Mouse (Mus musculus): Measurements from ENCODE around the gene Plekhj1.

Plekhj1 gene

GRCm38 (mm10) chr10:80777123-80777522 lies 21.3 kb downstream of the Plekhj1 start:
- DNase-seq (ENCODE audit: low spot score), result no peak

GRCm38 (mm10) chr10:80776358-80776869 lies 22.0 kb downstream of the Plekhj1 start:
- no peak for DNase-seq (ENCODE audit: low spot score)

DNA sequence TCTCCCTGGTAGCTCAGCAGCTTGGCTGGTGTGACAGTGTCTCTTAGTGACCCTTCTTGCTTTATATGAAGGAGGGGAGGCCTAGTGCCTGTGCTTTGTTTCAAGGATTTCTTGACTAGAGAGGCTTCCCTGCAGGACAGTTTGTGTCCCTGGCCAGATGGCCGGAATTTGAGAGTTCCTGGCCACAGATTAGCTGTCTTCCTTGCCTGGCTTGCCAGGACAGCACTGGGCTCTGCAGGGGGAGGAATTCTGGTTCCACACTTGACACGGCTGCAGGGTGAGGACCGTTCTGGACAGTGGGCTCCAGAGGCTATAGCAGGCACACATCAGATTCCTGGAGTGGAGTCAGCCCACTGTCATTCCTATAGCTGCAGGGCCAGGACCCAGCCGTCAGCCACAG lies 22.7 kb downstream of the Plekhj1 start:
- no peak for DNase-seq (ENCODE audit: low spot score)

- no peak for DNase-seq (ENCODE audit: low spot score)
Measured at GRCm38 (mm10) chr10:80774981-80775380, 23.4 kb downstream of the Plekhj1 start.

DNA sequence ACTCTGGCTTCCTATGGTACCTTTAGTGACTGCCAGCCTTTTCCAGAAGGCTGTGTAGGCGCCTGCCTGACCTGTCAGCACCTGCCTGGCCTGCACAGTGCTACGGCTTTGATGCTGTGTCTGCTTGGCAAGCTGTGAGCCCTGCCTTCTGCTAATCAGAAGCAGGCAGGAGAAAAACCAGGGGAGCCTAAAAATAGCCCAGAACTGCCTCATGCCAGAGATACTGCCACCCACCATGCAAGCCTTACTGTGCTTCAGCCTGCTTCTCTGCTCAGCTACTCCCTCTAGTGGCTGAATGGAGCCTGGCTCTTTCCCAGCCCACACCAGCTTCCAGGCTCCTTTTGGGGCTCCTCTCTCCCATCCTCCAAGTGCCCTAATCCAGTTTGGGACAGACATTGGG lies 23.9 kb downstream of the Plekhj1 start:
- peak; percentile 74 for DNase-seq (ENCODE audit: low spot score)

DNA sequence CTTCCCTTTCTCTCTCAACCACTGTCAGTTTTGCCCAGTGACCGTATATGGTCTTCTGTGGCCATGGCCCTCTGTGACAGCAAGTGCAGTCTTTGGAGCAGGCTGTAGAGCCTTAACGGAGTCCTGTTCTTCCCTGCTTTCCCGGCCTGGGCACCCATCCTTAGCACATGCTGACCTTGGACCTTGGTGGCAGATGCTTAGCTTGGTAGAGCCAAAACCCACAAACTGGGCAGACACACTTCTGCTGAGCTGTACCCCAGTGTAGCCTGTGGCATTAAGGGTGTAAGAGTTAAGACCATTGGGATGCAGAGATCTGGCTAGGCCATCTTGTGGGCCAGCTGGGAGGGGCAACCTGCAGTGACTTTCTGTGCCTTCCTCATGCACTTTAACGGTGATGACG lies 24.6 kb downstream of the Plekhj1 start:
- DNase-seq (ENCODE audit: low spot score), result no peak

- no peak for DNase-seq (ENCODE audit: low spot score)
Measured at GRCm38 (mm10) chr10:80768365-80768764, 30.1 kb downstream of the Plekhj1 start.

DNA sequence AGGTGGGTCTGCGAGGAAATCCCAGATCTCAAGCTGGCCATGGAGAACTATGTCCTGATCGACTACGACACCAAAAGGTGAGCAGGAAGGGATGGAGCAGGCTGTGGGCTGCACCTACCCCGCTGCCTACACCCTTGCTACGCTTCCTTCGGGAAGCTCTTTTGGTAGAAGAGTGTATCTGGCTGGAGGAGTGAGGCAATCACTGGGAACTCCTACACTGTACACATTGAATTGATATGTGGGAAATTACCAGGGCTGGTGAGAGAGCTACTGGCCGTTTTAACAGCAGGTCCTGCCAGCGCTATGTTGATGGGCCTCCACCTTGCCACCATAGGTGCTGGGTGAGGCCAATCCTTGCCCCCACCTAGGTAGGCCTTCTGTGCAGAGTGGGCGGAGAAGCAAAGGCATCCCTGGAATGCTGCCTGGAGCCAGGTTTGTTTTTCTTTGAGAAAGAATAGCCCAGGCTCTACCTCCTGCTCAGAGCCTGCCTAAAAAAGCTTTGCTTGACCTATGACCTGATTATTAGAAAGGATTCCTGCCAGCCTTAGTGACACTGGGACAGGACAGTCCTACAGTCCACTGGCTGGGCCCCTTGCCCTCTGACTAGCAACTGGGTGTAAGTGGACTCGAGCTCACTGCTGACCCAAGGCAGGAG lies 32.1 kb downstream of the Plekhj1 start:
- no peak for DNase-seq (ENCODE audit: low spot score)

DNA sequence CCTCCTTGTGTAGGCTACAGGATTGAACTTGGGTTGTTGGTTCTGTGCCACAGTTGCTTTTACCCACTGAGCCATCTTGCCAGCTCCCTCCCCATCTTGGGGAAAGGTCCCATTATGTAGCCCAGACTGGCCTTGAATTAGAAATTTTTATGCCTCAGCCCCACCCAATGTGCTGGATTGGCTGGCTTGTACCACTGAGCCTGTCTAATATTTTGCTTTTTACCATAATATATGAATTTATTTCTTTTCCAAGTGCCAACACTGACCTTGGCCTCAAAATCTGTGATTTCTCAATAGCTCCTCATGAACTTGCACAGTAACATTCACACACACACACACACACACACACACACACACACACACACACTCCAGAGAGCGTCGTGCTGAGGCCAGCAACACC lies 32.7 kb downstream of the Plekhj1 start:
- no peak for DNase-seq (ENCODE audit: low spot score)

GRCm38 (mm10) chr10:80763502-80763901 lies 34.9 kb downstream of the Plekhj1 start:
- no peak for DNase-seq (ENCODE audit: low spot score)

DNA sequence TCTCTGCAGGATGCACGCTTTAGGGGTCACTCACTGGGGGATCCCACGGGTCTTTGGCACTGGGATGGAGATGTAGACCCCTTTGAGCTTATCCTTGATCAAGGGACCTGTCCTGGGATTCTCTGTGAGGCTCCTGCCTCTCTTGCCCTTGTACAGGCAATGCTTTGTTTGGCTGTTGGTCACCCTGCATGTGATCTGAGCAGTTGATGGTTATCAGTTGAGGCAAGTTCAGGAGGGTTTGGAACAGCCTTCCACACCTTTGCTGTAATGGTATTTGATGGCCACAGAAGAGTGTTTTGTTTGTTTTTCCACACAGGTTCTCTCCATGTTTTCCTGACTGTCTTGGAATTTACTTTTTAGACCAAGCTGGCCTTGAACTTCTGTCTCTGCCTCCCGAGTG lies 36.6 kb downstream of the Plekhj1 start:
- no peak for DNase-seq (ENCODE audit: low spot score)

DNA sequence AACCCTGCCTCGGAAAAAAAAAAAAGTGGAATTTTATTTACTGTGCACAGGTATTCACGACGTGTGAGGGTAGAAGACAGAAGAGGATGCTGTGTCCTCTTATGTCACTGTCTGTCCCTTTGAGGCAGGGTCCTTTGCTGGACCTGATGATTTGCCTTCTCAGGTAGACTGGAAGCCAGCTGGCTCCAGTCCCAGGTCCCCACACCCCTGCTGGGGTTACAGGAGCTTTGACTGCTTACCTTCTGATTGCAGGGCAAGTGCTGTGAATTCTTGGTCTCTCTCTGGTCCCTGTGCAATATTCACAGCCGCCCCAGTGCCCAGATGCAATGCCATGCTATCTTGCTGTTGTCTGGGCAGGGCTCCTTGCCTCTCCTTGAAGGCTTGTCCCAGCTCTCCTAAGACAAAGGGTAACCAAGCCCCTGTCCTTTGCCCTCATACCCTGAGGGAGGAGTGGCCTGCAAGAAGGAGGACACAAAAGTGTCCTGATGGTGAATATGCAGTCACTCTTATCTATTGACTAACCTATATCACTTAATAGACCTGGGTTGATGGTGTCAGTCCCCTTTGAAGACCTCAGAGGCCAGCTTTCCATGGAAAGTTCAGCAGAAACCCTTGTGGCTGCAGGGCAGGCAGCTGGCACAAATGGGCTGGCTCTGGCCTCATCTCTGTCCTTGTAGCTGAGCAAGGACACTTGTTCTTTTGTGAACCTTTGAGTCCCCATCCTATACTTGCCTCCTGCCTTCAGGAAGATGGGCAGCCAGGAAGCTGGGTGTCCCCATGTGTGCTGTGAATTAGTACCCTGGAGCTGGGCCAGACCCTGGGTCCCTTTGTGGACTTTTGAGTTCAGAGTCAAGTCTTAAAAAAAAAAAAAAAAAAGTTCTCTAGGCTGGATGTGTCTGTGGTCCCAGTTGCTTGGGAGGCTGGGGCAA lies 37.6 kb downstream of the Plekhj1 start:
- DNase-seq (ENCODE audit: low spot score), result no peak

DNA sequence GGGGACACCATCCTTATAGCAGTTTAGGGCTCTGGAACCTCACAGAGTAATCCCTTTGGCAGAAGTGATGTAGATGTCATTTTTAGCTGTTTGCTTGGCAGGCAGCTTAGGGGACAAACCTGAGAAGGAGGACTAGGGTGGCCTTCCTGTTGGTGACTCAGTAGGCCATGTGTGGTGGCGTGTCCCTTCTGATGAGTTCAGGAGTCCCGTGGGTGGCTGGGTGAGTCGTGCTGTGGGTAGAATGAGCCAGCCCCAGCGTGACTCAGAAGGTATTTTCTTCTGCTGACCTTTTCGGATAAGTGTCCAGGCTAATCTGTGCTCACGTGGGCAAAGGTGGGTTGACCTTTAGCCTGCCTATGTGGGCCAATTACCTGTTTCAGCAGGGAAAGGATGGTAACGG lies 39.8 kb downstream of the Plekhj1 start:
- no peak for DNase-seq (ENCODE audit: low spot score)

- DNase-seq (ENCODE audit: low spot score), result peak; percentile 55
Measured at GRCm38 (mm10) chr10:80757717-80758116, 40.7 kb downstream of the Plekhj1 start.

- DNase-seq (ENCODE audit: low spot score), result peak; percentile 54
Measured at GRCm38 (mm10) chr10:80756967-80757366, 41.5 kb downstream of the Plekhj1 start.

- no peak for DNase-seq (ENCODE audit: low spot score)
Measured at GRCm38 (mm10) chr10:80756509-80756908, 41.9 kb downstream of the Plekhj1 start.

DNA sequence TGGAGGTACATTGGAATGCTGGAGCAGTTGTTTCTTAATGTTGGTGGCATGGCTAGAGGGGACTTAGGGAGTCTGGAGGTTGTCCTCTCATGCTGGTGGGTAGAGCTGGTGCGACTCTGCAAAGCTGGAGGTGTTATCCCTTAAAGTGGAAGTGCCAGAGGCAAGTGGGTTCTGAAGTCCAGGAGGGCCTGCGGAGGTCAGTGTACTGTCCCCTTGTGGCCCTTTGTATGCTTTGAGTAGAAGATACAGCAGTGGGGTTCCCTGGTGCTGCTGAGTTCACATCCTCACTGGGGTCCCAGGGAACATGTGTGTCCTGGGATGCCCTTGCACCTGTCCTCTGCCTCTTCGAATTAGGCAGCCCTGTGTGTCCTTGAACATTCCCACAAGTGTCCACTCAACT lies 42.3 kb downstream of the Plekhj1 start:
- no peak for DNase-seq (ENCODE audit: low spot score)

DNA sequence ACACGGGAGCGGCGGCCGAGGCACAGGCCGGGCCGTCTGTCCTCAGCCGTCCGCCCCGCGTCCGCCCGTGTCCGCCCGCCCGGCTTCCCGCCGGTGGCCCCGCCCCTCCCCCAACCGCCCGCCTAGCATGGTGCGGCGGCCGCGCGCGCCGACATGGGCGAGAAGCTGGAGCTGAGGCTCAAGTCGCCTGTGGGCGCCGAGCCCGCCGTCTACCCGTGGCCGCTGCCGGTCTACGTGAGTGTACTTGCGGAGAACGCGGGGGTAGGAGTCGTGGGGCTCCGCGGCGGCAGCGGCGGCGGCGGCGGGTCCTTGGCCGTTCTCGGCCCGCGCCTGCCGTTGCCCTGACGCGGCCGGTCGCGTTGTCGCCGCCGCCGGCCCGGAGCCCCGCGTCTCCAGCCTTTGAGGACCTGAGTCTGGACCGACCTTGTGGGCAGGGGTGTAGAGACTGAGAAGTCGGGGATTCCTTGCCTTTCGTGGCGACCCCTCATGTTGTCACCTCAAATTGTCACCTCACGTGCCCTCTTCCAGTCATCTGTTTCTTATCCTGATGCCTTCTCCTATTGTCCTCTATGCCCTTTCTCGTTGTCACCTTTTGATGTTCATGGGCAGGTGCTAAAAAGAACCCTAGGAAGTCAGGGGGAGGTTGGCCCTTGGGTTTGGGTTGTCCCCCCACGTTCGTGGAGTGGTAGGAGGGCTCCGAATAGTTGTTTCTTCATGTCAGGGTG lies 43.0 kb downstream of the Plekhj1 start:
- no peak for DNase-seq (ENCODE audit: low spot score)

DNA sequence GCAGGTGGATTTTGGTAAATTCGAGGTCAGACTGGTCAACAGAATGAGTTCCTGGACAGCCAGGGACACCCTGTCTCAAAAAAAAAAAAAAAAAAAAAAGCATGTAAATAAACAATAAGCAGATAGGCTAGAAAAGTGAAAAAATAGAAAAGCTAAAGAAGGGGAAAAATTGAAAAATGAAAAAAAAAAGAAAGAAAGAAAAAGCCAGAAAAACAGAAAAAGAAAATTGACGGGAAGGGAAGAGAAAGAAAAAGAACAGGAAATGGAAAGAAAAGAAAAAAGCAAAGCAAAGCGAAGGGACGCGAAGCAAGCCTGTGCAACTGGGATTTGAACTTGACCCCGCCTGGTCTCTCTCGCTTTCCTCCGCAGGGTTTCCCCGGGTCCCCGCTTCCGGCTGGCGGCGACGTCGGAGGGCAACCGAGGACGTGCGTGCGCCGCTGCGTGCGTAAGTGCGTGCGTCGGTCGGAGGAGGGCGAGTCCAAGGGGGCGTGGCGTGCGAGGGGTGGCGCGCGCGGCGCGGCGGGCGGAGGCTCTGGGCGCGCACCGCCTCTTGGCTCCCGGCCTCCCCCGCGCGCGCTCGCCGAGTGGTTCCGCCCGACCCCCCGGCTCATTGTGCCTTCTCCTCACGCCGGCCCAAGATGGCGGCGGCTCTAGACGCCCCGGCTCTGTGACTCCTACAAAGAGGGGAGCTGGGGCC lies 43.7 kb downstream of the Plekhj1 start, which contains the start of gene Dot1l:
TSS of gene Dot1l (plus strand) at position 613 of the 697 bp plus-strand sequence.
- DNase-seq (ENCODE audit: low spot score), result peak; percentile 98

GRCm38 (mm10) chr10:80752079-80752625 lies 46.3 kb downstream of the Plekhj1 start:
- DNase-seq (ENCODE audit: low spot score), result peak; percentile 76

DNA sequence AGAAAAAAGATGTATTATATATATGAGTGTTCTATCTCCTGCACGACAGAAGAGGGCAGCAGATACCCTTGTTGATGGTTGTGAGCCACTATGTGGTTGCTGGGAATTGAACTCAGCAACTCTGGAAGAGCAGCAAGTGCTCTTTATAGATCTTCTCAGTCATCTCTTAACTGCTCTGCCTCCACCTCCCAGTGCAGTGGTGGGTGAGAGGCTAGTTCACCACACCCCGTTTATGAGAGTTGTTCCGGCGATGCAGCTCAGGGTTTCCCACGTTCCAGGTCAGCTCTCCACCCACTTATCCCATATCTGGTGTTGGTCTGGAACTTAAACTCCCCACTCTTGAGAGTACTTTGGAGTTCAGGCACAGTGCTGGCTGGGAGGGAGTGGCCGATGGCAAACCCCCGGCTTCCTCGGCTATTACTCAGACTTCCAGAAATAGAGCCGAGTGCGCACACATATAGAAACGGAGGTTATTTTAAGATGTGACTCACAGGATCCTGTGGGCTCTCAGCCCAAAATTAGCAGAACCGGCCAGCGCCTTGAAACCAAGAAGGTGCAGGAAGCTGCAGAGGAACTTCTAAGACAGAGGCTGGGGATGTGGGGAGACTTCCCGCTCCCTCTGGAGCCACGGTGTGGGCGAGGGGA lies 47.1 kb downstream of the Plekhj1 start:
- no peak for DNase-seq (ENCODE audit: low spot score)
